14 mouse cellular contexts compared by ENCODE assay signal in the genomic region with DNA sequence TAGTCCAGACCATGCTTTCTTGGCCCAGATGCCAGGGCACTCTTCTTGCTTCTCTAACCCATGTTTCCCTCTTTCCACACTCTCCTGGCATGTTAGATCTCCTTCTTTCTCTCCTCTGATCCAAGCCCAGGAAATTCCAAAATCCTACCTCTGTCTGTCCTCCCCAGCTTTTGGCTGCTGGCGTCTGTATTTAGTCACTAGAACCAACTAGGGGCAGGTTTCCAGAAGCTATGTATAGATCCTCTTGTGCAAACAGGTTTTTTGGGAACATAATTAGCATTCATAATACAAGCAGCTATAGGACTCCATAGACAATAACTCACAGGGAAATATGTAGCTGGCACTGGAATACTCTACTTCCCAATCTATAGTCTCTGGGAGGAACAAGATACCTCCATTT. TPM values are rescaled to one million over a fixed set of nuclear protein-coding genes. Genes with fewer than 3 reads are reported as not detected.
"Had no signal": no experiment of that assay in that cellular context is flagged by ENCODE, and none has a peak within 500 bp of the region (broad histone marks: within the 10 kb centered on the region; RNA-seq: fewer than 3 reads in every experiment).

No protein-coding gene starts in this region.

- ATAC-seq: liver, postnatal 0 days; lung, postnatal 0 days; midbrain, embryonic 13.5 days; midbrain, embryonic 15.5 days had no signal

- DNase-seq: liver, postnatal 0 days; lung, adult 2 months; lung, postnatal 14 days; lung, postnatal 36 days; thymus, adult 18-20 months; thymus, postnatal 14 days; thymus, postnatal 36 days had no signal

RNA-seq across cellular contexts. Expression of gene Olfr774, which starts 5.3 kb away (rescaled TPM):
- total RNA-seq: megakaryocyte progenitor cell, adult 5-6 weeks; midbrain, postnatal 0 days; monocyte, adult 5-6 weeks had no signal

RNA-seq across cellular contexts. Expression of gene Olfr775, which starts 17.5 kb away (rescaled TPM):
- total RNA-seq: megakaryocyte progenitor cell, adult 5-6 weeks; midbrain, postnatal 0 days; monocyte, adult 5-6 weeks; neutrophil, adult 5-6 weeks had no signal

RNA-seq across cellular contexts. Expression of gene Olfr776, which starts 28.2 kb away (rescaled TPM):
- total RNA-seq: megakaryocyte progenitor cell, adult 5-6 weeks; midbrain, postnatal 0 days; monocyte, adult 5-6 weeks; neutrophil, adult 5-6 weeks had no signal

RNA-seq across cellular contexts. Expression of gene Olfr777, which starts 40.5 kb away (rescaled TPM):
- total RNA-seq: megakaryocyte progenitor cell, adult 5-6 weeks; midbrain, postnatal 0 days; monocyte, adult 5-6 weeks; neutrophil, adult 5-6 weeks had no signal

RNA-seq across cellular contexts. Expression of gene Olfr773, which starts 43.5 kb away (rescaled TPM):
- total RNA-seq: megakaryocyte progenitor cell, adult 5-6 weeks; midbrain, postnatal 0 days; monocyte, adult 5-6 weeks; neutrophil, adult 5-6 weeks had no signal
